Mouse (Mus musculus) testis, adult 2 months (tissue): ENCODE measurements around the gene Nr1h4.

Source experiments
- CTCF ChIP-seq: fragments of 200-500 bp; IDR thresholded peaks from 2 replicates; pipeline ENCODE4 v1.5.1; 2012; ENCODE audit warnings: low read depth, mild to moderate bottlenecking, inconsistent platforms, low read length, moderate library complexity; ENCODE audit not compliant: control insufficient read depth, insufficient read depth, insufficient replicate concordance
- POLR2A ChIP-seq: fragments of 200-500 bp; IDR thresholded peaks from 2 replicates; pipeline ENCODE4 v1.6.1; 2012; ENCODE audit warnings: low read depth, mild to moderate bottlenecking, inconsistent platforms, low read length, moderate library complexity; ENCODE audit not compliant: control insufficient read depth

GRCm38 (mm10) chr10:89505592-89505955 is 27.8 kb downstream of the Nr1h4 start:
- TF ChIP-seq POLR2A (no peak), CTCF (no peak)
